Mouse (Mus musculus): ENCODE results near the gene Smco2. TPM values are rescaled to one million over a fixed set of nuclear protein-coding genes. Genes with fewer than 3 reads are reported as not detected.
A peak's percentile ranks its signal among the peaks of the same experiment; 100 is the strongest.

Gene Smco2
- polyA plus RNA-seq, 1 experiment from 2014 or later: not detected

- Histone ChIP-seq H3K9ac (ENCODE audit: low read length) (no peak overlapping the region), H3K4me1 (replicated peaks; ENCODE audit: control insufficient read depth, insufficient read depth, low read length) (peaks cover 8% of the 10 kb centered on the region), H3K4me2 (ENCODE audit: low read length) (no peak overlapping the region), H3K4me3 (ENCODE audit: low read depth, low read length) (no peak overlapping the region), H3K27me3 (replicated peaks; ENCODE audit: control insufficient read depth, insufficient read depth, low read length) (no peaks in the 10 kb centered on the region), H3K36me3 (ENCODE audit: control insufficient read depth, insufficient read depth, low read length) (no peaks in the 10 kb centered on the region), H3K27ac (ENCODE audit: low read depth) (no peak overlapping the region), H3K9me3 (ENCODE audit: control insufficient read depth, low read length) (no peaks in the 10 kb centered on the region)
- DNase-seq (ENCODE audit: low spot score) (no peak), ATAC-seq (replicated peaks; ENCODE audit: low FRiP score, low TSS enrichment, low read depth) (no peak)
- WGBS: 48% methylated on average over 13 of the region's 13 CpGs
These were observed 32.2 kb downstream of the Smco2 start for GRCm38 (mm10) chr6:146881896-146882770.

- Histone ChIP-seq H3K4me1 (replicated peaks; ENCODE audit: control insufficient read depth, insufficient read depth, low read length) (peaks cover 13% of the 10 kb centered on the region), H3K9ac (ENCODE audit: low read length) (no peak overlapping the region), H3K9me3 (ENCODE audit: control insufficient read depth, low read length) (no peaks in the 10 kb centered on the region), H3K4me2 (ENCODE audit: low read length) (no peak overlapping the region), H3K36me3 (ENCODE audit: control insufficient read depth, insufficient read depth, low read length) (no peaks in the 10 kb centered on the region), H3K4me3 (ENCODE audit: low read depth, low read length) (no peak overlapping the region), H3K27me3 (replicated peaks; ENCODE audit: control insufficient read depth, insufficient read depth, low read length) (no peaks in the 10 kb centered on the region), H3K27ac (ENCODE audit: low read depth) (no peak overlapping the region)
- ATAC-seq (replicated peaks; ENCODE audit: low FRiP score, low TSS enrichment, low read depth) (no peak), DNase-seq (ENCODE audit: low spot score) (no peak)
- 67% methylated on average over 2 of the region's 2 CpGs for WGBS
These were observed 33.5 kb downstream of the Smco2 start for GRCm38 (mm10) chr6:146883426-146883825.

GRCm38 (mm10) chr6:146884171-146884570, 34.3 kb downstream of the Smco2 start:
- H3K9ac ChIP-seq (ENCODE audit: low read length): no peak overlapping the region
- ATAC-seq (replicated peaks; ENCODE audit: low FRiP score, low TSS enrichment, low read depth) (no peak), DNase-seq (ENCODE audit: low spot score) (no peak)
- H3K27me3 ChIP-seq (replicated peaks; ENCODE audit: control insufficient read depth, insufficient read depth, low read length): no peaks in the 10 kb centered on the region
- no peaks in the 10 kb centered on the region for H3K36me3 ChIP-seq (ENCODE audit: control insufficient read depth, insufficient read depth, low read length)
- no peak overlapping the region for H3K27ac ChIP-seq (ENCODE audit: low read depth)
- WGBS: 88% methylated on average over 3 of the region's 3 CpGs
- H3K4me1 ChIP-seq (replicated peaks; ENCODE audit: control insufficient read depth, insufficient read depth, low read length): peaks cover 14% of the 10 kb centered on the region
- H3K4me2 ChIP-seq (ENCODE audit: low read length): no peak overlapping the region
- H3K4me3 ChIP-seq (ENCODE audit: low read depth, low read length): no peak overlapping the region
- no peaks in the 10 kb centered on the region for H3K9me3 ChIP-seq (ENCODE audit: control insufficient read depth, low read length)

GRCm38 (mm10) chr6:146884851-146885250, 34.9 kb downstream of the Smco2 start:
- no peaks in the 10 kb centered on the region for H3K9me3 ChIP-seq (ENCODE audit: control insufficient read depth, low read length)
- no peak overlapping the region for H3K9ac ChIP-seq (ENCODE audit: low read length)
- WGBS: 21% methylated on average over 4 of the region's 4 CpGs
- H3K4me3 ChIP-seq (ENCODE audit: low read depth, low read length): no peak overlapping the region
- H3K4me2 ChIP-seq (ENCODE audit: low read length): no peak overlapping the region
- ATAC-seq (replicated peaks; ENCODE audit: low FRiP score, low TSS enrichment, low read depth) (no peak), DNase-seq (ENCODE audit: low spot score) (no peak)
- H3K27me3 ChIP-seq (replicated peaks; ENCODE audit: control insufficient read depth, insufficient read depth, low read length): no peaks in the 10 kb centered on the region
- H3K4me1 ChIP-seq (replicated peaks; ENCODE audit: control insufficient read depth, insufficient read depth, low read length): peaks cover 21% of the 10 kb centered on the region
- peak overlapping the region; percentile 67 for H3K27ac ChIP-seq (ENCODE audit: low read depth)
- H3K36me3 ChIP-seq (ENCODE audit: control insufficient read depth, insufficient read depth, low read length): no peaks in the 10 kb centered on the region

- H3K36me3 ChIP-seq (ENCODE audit: control insufficient read depth, insufficient read depth, low read length): 0 out of 2 replicates have a peak, but pooled peaks cover 4% of the 10 kb centered on the region
- DNase-seq (ENCODE audit: low spot score): peak; percentile 95
- H3K27ac ChIP-seq (ENCODE audit: low read depth): peak within 1 kb of the TSS; percentile 86
- H3K9me3 ChIP-seq (ENCODE audit: control insufficient read depth, low read length): no peaks in the 10 kb centered on the region
- H3K4me3 ChIP-seq (ENCODE audit: low read depth, low read length): peak within 1 kb of the TSS; percentile 84
- peaks cover 36% of the 10 kb centered on the region for H3K4me1 ChIP-seq (replicated peaks; ENCODE audit: control insufficient read depth, insufficient read depth, low read length)
- H3K9ac ChIP-seq (ENCODE audit: low read length): peak within 1 kb of the TSS; percentile 95
- ATAC-seq (replicated peaks; ENCODE audit: low FRiP score, low TSS enrichment, low read depth): peak; percentile 96
- no peaks in the 10 kb centered on the region for H3K27me3 ChIP-seq (replicated peaks; ENCODE audit: control insufficient read depth, insufficient read depth, low read length)
- peak within 1 kb of the TSS; percentile 83 for H3K4me2 ChIP-seq (ENCODE audit: low read length)
- under 1% methylated on average over 60 of the region's 80 CpGs for WGBS
These were observed 38.2 kb downstream of the Smco2 start, which contains the start of gene Ppfibp1 for GRCm38 (mm10) chr6:146887958-146888659. Gene Ppfibp1, plus strand, starts transcription at chr6:146888487.

GRCm38 (mm10) chr6:146888660-146889490, 39.0 kb downstream of the Smco2 start:
- H3K27me3 ChIP-seq (replicated peaks; ENCODE audit: control insufficient read depth, insufficient read depth, low read length): no peaks in the 10 kb centered on the region
- peak overlapping the region; percentile 86 for H3K27ac ChIP-seq (ENCODE audit: low read depth)
- WGBS: 8% methylated on average over 20 of the region's 26 CpGs
- 0 out of 2 replicates have a peak, but pooled peaks cover 4% of the 10 kb centered on the region for H3K36me3 ChIP-seq (ENCODE audit: control insufficient read depth, insufficient read depth, low read length)
- peak overlapping the region; percentile 83 for H3K4me2 ChIP-seq (ENCODE audit: low read length)
- H3K4me1 ChIP-seq (replicated peaks; ENCODE audit: control insufficient read depth, insufficient read depth, low read length): peaks cover 40% of the 10 kb centered on the region
- DNase-seq (ENCODE audit: low spot score) (no peak), ATAC-seq (replicated peaks; ENCODE audit: low FRiP score, low TSS enrichment, low read depth) (peak; percentile 79)
- H3K4me3 ChIP-seq (ENCODE audit: low read depth, low read length): peak overlapping the region; percentile 84
- H3K9me3 ChIP-seq (ENCODE audit: control insufficient read depth, low read length): no peaks in the 10 kb centered on the region
- peak overlapping the region; percentile 95 for H3K9ac ChIP-seq (ENCODE audit: low read length)

- Histone ChIP-seq H3K9ac (ENCODE audit: low read length) (peak overlapping the region; percentile 29; the same call in 1 of the 2 replicates), H3K4me2 (ENCODE audit: low read length) (peak overlapping the region; percentile 83), H3K4me3 (ENCODE audit: low read depth, low read length) (peak overlapping the region; percentile 84), H3K36me3 (ENCODE audit: control insufficient read depth, insufficient read depth, low read length) (0 out of 2 replicates have a peak, but pooled peaks cover 4% of the 10 kb centered on the region), H3K9me3 (ENCODE audit: control insufficient read depth, low read length) (no peaks in the 10 kb centered on the region), H3K27me3 (replicated peaks; ENCODE audit: control insufficient read depth, insufficient read depth, low read length) (no peaks in the 10 kb centered on the region), H3K4me1 (replicated peaks; ENCODE audit: control insufficient read depth, insufficient read depth, low read length) (peaks cover 34% of the 10 kb centered on the region), H3K27ac (ENCODE audit: low read depth) (peak overlapping the region; percentile 23; the same call in 1 of the 2 replicates)
- WGBS: 56% methylated on average over 2 of the region's 2 CpGs
- ATAC-seq (replicated peaks; ENCODE audit: low FRiP score, low TSS enrichment, low read depth) (no peak), DNase-seq (ENCODE audit: low spot score) (no peak)
These were observed 40.3 kb downstream of the Smco2 start for GRCm38 (mm10) chr6:146890215-146890614.

GRCm38 (mm10) chr6:146890633-146891032, 40.7 kb downstream of the Smco2 start:
- Histone ChIP-seq H3K4me2 (ENCODE audit: low read length) (peak overlapping the region; percentile 83), H3K4me3 (ENCODE audit: low read depth, low read length) (peak overlapping the region; percentile 84), H3K36me3 (ENCODE audit: control insufficient read depth, insufficient read depth, low read length) (0 out of 2 replicates have a peak, but pooled peaks cover 4% of the 10 kb centered on the region), H3K9ac (ENCODE audit: low read length) (peak overlapping the region; percentile 29; the same call in 1 of the 2 replicates), H3K9me3 (ENCODE audit: control insufficient read depth, low read length) (no peaks in the 10 kb centered on the region), H3K4me1 (replicated peaks; ENCODE audit: control insufficient read depth, insufficient read depth, low read length) (peaks cover 34% of the 10 kb centered on the region), H3K27me3 (replicated peaks; ENCODE audit: control insufficient read depth, insufficient read depth, low read length) (no peaks in the 10 kb centered on the region), H3K27ac (ENCODE audit: low read depth) (peak overlapping the region; percentile 23; the same call in 1 of the 2 replicates)
- ATAC-seq (replicated peaks; ENCODE audit: low FRiP score, low TSS enrichment, low read depth) (no peak), DNase-seq (ENCODE audit: low spot score) (no peak)

Data from intestine, embryonic 14.5 days (tissue).